Mouse (Mus musculus): ENCODE data around the gene Ccl17. TPM values are rescaled to one million over a fixed set of nuclear protein-coding genes. Genes with fewer than 3 reads are reported as not detected.
A peak's percentile ranks its signal among the peaks of the same experiment; 100 is the strongest.

Ccl17 gene
- total RNA-seq (2021), result 1 to 10 TPM in 1 of 2 experiments, not detected in 1; 1.5 TPM
- long read RNA-seq, experiment 1, partial matches to known transcripts, result 0 of 1 reads
- long read RNA-seq, experiment 1, other reads (novel, unspliced or antisense), result 1 of 1 reads
- long read RNA-seq, experiment 2, result 0 reads

- DNase-seq, result no peak
These were observed at the start of gene Ccl17 for GRCm38 (mm10) chr8:94810153-94810552. Gene Ccl17 (plus strand): TSS chr8:94810453.

GRCm38 (mm10) chr8:94767035-94767434 is 43.2 kb upstream of the Ccl17 start:
- no peak for DNase-seq

- DNase-seq, result peak in 1 of 2 experiments; percentile 21
These were observed 39.3 kb upstream of the Ccl17 start for GRCm38 (mm10) chr8:94770945-94771344.

GRCm38 (mm10) chr8:94771941-94772670 is 38.1 kb upstream of the Ccl17 start, which contains the start of gene Cx3cl1:
Gene Cx3cl1 (plus strand): TSS chr8:94772009.
- DNase-seq, result peak; percentile 85 to 92

GRCm38 (mm10) chr8:94773048-94773447 is 37.2 kb upstream of the Ccl17 start:
- DNase-seq, result no peak

- DNase-seq, result no peak
These were observed 36.5 kb upstream of the Ccl17 start for GRCm38 (mm10) chr8:94773700-94774171.

GRCm38 (mm10) chr8:94774601-94775000 is 35.7 kb upstream of the Ccl17 start:
- DNase-seq, result no peak

GRCm38 (mm10) chr8:94776346-94776745 is 33.9 kb upstream of the Ccl17 start:
- no peak for DNase-seq

GRCm38 (mm10) chr8:94778036-94778435 is 32.2 kb upstream of the Ccl17 start:
- DNase-seq, result no peak

GRCm38 (mm10) chr8:94778473-94778872 is 31.8 kb upstream of the Ccl17 start:
- DNase-seq, result peak; percentile 52 to 78

GRCm38 (mm10) chr8:94778895-94779533 is 31.2 kb upstream of the Ccl17 start:
- DNase-seq, result no peak

GRCm38 (mm10) chr8:94779534-94780294 is 30.5 kb upstream of the Ccl17 start:
- no peak for DNase-seq

GRCm38 (mm10) chr8:94780491-94781154 is 29.6 kb upstream of the Ccl17 start:
- DNase-seq, result no peak

GRCm38 (mm10) chr8:94781155-94781837 is 29.0 kb upstream of the Ccl17 start:
- DNase-seq, result no peak

- peak; percentile 34 to 56 for DNase-seq
These were observed 28.4 kb upstream of the Ccl17 start for GRCm38 (mm10) chr8:94781838-94782235.

GRCm38 (mm10) chr8:94783890-94784289 is 26.4 kb upstream of the Ccl17 start:
- DNase-seq, result no peak

GRCm38 (mm10) chr8:94785247-94785985 is 24.8 kb upstream of the Ccl17 start:
- DNase-seq, result peak; percentile 67 to 80

GRCm38 (mm10) chr8:94785995-94786595 is 24.2 kb upstream of the Ccl17 start:
- DNase-seq, result no peak

GRCm38 (mm10) chr8:94787524-94788501 is 22.4 kb upstream of the Ccl17 start:
- peak; percentile 58 to 69 for DNase-seq
